Mouse (Mus musculus) retina, embryonic 14.5 days (tissue): Measurements from ENCODE around the gene Gm20605.
"Not testable (repeated sequence)": the region's sequence is repeated elsewhere in the genome, so short reads cannot be mapped to it uniquely, and the experiment has no call there.

ENCODE experiments used
- DNase-seq: peaks from one replicate; pipeline ENCODE4 v3.0.0-alpha.2; 2015; ENCODE audit warnings: low spot score

Gene Gm20605

GRCm38 (mm10) chr5:137613076-137613475 is 15.9 kb upstream of the Gm20605 start:
- DNase-seq, result no peak

DNA sequence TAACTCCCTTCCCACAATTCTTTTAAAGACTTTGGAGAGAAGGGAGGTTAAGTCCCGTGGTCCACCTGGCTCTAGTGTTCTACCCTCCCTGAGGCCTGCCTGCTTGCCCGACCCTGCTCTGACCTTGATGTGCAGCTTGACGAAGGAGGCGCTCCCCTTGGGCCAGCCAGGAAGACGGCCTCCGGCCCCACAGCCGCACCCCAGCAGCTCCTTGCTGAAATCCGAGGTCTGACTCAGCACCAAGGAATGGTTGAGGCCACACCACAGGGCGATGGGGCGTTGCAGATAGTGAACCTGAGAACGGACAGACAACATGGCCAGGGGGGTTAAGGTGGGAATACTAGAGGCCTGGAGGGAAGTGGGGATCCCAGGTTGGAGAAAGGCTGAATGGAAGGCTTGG is 15.4 kb upstream of the Gm20605 start, which contains the start of gene Pcolce:
Gene Pcolce (minus strand): TSS at position 235 of the 400 bp plus-strand sequence.
- no peak for DNase-seq

DNA sequence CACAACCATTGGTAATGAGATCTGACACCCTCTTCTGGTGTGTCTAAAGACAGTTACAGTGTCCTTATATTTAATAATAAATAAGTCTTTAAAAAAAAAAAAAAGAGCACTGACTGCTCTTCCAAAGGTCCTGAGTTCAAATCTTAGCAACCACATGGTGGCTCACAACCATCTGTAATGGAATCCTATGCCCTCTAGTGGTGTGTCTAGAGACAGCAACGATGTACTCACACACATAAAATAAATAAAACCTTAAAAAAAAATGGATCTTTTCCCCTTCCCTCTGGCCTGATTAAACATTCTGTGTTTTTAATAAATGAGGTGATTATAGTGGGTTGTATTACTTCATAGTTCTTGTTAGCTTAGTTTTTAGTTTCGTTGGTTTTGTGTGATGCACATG is 14.1 kb upstream of the Gm20605 start:
- DNase-seq, result not testable (repeated sequence)

DNA sequence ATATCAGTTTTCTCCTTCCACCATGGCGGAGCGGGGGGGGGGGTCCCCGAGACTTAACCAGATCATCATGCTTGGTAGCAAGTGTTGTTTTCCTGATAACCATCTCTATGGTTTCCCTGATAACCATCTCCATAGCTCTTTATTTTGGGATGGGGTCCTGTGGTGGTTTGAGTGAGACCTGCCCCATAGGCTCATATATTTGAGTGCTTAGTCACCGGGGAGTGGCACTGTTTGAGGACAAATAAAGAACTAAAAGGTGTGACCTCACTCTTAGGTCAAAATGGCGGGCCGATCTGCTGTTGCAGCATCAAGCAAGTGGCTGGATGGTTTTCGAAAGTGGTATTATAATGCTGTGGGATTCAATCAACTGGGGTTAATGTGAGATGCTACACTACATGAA is 13.6 kb upstream of the Gm20605 start:
- no peak for DNase-seq

DNA sequence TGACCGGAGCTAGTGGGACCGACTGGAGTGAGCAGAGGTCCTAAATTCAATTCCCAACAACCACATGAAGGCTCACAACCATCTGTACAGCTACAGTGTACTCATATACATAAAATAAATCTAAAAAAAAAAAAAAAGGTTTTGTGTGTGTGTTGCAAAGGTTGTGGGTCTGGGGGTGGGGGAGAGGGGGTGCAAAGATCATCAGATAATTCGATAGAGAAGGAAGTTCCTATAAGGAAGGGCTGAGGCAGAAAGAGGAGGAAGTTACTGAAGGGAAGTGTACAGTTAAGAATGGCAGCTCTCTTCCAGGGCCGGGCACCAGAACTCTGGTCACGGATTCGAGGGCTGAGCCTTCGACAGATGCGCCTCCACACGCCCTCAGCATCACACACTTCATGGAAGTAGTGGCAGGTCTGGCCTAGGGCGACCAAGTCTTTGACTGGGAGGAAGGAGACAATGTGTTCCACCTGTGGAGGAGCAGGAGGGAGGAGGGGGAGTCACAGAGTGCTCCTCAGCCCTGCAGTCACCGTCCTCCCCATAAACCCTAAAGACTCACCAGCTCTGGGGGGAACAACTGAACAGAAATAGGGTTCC is 4.9 kb upstream of the Gm20605 start:
- no peak for DNase-seq

DNA sequence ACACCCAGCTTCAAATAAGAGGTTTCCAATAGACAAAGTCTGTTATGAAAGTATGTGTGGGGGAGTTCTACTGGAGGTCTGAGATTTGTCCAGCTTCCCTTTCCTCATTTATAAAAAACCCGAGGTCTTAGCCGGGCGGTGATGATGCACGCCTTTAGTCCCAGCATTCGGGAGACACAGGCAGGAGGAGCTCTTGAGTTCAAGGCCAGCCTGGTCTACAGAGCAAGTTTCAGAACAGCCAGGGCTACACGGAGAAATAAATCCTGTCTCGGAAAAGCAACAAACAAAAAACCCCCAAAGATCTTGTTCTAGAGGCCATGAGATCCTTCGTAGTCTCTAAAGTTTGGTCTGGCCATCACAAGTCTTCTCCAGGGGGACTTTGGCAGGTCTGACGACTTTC is 984 bp upstream of the Gm20605 start:
- DNase-seq, result no peak

DNA sequence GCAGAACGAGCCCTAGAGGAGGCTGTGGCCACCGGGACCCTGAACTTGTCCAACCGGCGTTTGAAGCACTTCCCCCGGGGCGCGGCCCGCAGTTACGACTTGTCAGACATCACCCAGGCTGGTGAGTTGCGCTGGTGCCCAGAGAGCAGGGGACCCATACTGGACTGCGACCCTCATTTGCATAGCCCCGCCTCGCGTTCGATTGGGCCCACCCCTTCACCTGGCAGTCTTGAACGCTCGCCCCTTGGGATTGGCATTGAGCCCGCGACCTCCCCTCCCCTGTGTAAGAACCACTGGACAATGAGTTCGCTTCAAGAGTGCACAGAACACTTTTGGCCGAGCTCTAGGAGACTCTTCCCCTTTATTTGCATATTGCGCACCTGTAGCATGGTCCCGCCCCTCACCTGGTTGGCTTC is 339 bp downstream of the Gm20605 start:
- peak; percentile 73 for DNase-seq

- DNase-seq, result no peak
These were observed 1.1 kb downstream of the Gm20605 start for GRCm38 (mm10) chr5:137629906-137630545.

DNA sequence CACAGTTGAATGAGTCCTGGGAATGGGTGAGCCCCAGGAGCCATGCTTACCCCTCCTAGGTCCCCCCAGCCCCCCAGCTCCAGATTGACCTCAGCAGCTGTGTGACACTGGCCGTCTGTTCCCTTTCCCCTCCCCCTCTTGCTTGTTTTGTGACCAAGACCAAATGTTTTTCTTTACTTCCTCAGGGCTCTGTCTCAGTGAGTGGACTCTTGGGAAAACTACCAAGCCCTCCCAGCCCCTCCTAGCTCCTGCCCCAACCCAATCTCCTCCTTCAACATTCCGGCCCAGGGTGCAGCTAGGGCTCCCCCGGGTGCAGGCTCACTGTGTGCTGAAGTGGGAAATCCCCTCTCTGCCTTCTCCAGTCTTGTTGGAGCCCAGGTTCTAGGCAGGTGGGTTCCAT is 1.6 kb downstream of the Gm20605 start:
- no peak for DNase-seq

DNA sequence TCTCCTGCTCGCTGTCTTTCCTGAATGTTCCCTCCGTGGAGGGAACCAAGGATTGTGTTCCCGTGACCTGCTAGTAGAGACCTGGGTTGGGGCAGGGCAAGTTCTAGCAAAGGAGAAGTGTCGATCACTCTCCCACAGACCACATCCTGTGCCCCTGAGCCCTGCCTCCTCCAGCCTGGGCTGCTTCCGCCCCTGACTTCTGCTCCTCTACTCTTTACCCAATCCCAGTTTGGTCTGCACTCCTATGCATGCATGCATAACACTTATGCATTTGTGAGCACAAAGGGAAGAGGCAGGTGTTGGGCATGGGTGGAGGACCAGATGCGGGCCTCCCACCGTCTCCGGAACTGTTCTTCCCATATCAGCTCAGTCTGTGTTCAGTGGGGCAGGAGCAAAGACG is 2.2 kb downstream of the Gm20605 start:
- no peak for DNase-seq

DNA sequence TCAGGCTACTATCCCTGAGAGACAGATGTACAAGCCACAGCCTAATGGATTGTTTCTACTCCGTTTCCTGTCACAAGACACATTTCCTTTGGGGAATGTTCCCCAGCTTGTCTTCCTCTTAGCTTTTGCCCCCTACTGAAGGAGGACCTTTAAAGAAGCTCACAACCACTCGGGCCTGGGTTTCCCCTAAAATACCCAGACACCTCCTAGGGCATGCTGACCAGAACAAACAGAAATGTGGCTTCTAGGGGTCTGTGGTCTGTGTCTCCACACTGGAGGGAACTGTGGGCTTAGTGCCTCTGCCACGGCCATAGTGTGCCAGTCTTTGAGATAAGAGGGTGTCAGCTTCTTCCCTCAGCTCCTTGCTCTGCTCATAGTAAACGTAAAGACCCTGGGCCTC is 2.6 kb downstream of the Gm20605 start:
- no peak for DNase-seq

- no peak for DNase-seq
These were observed 4.6 kb downstream of the Gm20605 start for GRCm38 (mm10) chr5:137633397-137634084.

- DNase-seq, result no peak
These were observed 10.5 kb downstream of the Gm20605 start for GRCm38 (mm10) chr5:137639472-137639871.

DNA sequence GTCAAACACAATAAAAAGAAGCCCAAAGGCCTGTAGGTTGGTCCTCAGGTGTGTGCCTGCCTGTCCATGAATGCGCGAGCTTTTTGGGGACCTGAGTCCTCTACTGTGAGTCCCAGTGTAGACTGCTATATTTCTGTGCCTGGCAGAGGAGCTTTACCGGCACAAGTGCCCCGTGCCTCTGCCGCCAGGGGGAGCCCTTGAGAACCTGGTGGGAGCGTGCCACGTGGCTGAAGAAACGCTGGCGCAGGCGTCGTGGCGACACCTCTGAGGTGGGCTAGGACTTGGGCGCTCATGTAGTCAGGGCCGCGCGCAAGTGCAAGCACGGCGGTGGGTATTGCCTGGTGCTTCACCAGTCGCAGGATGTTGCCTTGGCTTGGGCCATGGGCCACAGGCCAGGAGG is 12.1 kb downstream of the Gm20605 start, which contains the start of gene Sap25:
Gene Sap25 (plus strand): TSS at position 281 of the 400 bp plus-strand sequence.
- no peak for DNase-seq

- DNase-seq, result no peak
These were observed 13.9 kb downstream of the Gm20605 start for GRCm38 (mm10) chr5:137642886-137643285.

DNA sequence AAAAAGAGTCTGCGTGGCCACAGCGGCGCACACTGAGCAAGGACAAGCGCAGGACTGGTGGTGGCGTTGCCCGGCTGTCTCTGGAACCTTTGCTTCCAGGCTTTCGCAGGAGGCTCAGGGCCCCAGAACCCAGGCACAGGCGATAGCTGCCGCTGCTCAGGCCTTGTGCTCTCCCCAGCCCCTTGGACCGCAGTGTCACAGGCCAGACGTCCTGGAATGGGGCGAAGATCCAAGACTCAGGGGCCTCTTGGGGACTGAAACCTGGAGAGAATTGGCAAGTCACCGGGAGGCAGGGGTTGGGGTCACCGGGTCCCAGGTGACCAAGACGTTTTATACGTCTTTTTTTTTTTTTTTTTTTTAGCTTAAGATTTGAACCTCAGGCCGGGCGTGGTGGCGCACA is 15.5 kb downstream of the Gm20605 start:
- DNase-seq, result no peak

GRCm38 (mm10) chr5:137645091-137645651 is 16.2 kb downstream of the Gm20605 start:
- DNase-seq, result peak; percentile 46

DNA sequence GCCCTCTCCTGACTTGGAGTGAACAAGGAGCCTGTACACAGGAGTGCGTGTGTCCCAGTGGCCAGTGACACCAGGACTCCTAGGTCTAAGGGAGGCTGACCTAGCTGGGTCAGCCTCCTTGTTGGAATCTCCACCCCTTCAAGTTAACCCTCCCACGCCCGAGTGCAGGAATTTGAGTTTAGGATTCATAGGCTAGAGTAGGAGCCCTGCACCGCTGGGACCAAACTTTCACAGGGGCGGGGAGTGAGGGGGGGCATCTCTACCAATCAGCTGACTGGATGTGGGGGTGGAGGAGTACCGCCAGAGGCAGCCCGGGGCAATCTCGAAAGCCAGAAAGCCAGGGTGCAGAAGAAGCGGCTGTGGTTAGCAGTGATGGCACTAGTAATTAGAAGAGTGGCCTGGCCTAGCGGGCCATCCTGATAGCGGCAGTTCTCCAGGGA is 16.7 kb downstream of the Gm20605 start, which contains the start of gene Irs3:
Gene Irs3 (minus strand): TSS at position 63 of the 440 bp plus-strand sequence.
- peak; percentile 27 for DNase-seq

DNA sequence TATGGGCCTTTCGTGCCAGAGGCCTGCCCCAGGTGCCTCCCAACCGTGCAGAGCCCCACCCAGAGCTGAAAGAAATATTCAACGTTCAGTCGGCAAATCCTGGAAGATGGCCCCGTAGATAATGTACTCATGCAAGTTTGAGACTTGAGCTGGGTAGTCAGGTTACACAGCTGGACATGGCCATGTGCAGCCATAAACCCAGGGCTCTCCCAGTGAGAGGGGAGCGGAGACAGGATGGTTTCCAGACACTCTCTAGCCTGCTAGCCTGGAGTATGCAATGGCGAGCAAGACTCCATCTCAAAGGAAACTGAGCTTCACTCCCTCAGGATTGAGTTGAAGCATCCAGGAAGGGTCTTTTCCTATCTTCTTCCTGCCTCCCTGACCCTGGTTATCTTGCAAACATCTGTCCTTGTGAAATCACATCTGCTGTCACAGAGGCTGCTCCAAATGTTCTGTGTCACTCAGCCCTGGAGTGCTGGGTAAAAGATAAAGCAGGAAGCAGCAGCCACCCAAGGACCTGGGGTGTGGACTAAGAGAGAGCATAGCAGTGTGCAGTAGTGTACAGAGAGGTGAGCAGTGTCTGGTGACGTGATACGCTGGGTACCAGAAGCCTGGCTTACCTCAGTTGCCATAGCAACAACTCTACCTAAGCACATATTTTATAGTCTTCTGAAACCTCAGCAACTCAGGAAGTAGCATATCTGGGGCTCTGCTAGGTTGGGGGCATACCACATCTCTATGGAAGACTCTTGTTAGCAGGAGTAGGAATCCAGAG is 19.0 kb downstream of the Gm20605 start:
- DNase-seq, result no peak

GRCm38 (mm10) chr5:137649251-137649650 is 20.3 kb downstream of the Gm20605 start:
- no peak for DNase-seq

DNA sequence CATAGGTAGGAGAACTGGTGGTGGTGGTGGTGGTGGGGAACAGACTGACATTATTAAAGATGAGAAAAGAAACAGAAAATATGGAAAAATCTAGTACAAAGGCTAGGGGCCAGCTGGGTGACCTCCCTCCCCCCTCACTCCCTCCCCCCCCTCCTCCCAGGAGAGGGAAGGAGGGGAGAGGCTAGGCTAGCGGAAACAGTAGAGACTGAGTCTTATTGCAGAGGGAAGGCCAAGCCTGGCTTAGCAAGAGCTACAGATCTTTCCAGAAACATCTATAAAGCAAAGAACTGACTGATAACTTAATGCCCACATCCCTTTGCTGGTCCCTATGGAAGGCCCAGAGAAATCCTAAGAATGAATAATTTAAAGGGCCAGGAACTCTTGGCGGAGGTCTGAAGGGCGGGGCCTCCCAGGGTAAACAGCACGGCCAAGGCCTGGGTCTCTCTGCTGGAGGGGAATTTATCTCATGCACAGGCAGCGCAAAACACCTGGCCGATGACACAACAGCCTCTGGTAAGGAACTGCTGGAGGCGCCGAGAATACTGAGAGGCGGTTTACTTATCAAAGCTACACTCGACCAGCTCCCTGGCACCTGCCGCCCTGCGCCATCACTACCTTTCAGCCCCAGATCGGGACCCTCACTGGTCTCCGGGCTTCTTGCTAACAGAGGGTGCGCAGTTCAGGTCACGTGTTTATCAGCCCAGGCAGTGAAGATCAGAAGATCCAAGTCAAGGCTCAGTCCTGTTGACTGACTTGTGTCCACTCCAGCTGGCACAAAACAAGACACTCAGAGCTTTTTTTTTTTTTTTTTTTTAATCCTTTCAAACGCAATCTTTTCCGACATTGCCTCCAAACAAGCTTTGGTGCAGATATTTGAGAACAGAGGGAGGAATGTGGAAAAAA is 20.9 kb downstream of the Gm20605 start:
- DNase-seq, result peak; percentile 25
